Mouse (Mus musculus): ENCODE results near the gene Umod. TPM values are rescaled to one million over a fixed set of nuclear protein-coding genes. Genes with fewer than 3 reads are reported as not detected.

Umod gene
- total RNA-seq, 1 experiment = not detected

- Histone ChIP-seq H3K27ac (ENCODE audit: insufficient read depth, low read depth, low read length, poor library complexity, severe bottlenecking) (no peak overlapping the region), H3K4me3 (ENCODE audit: insufficient read depth in 1 of 2, low read depth in 1 of 2, low read length in 2 of 2, poor library complexity in 1 of 2, severe bottlenecking in 1 of 2) (no peak overlapping the region), H3K9me3 (ENCODE audit: control insufficient read depth, insufficient read depth, low read depth, low read length) (no peaks in the 10 kb centered on the region), H3K4me1 (ENCODE audit: control insufficient read depth in 2 of 2, insufficient read depth in 2 of 2, low read length in 2 of 2, poor library complexity in 1 of 2) (no peaks in the 10 kb centered on the region), H3K36me3 (ENCODE audit: control insufficient read depth, insufficient read depth, low read length, poor library complexity, severe bottlenecking) (no peaks in the 10 kb centered on the region), H3K9ac (ENCODE audit: insufficient read depth, low read depth, low read length, poor library complexity, severe bottlenecking) (no peak overlapping the region)
- in situ Hi-C loops (cut with MboI; ENCODE audit: low sequenced_read_pairs in 2 of 2, unreplicated experiment in 2 of 2) = no loop called here
- DNase-seq (ENCODE audit: low read depth, low spot score) = no peak
- no peak for TF ChIP-seq HCFC1 (IDR thresholded peaks at IDR 0.05; ENCODE audit: borderline replicate concordance, insufficient read depth, low read length)
- TF ChIP-seq CHD2 (IDR thresholded peaks at IDR 0.05; ENCODE audit: low read depth, low read length) = no peak
- no peak for TF ChIP-seq ZC3H11A (IDR thresholded peaks at IDR 0.05; ENCODE audit: borderline replicate concordance, low read depth, low read length)
- TF ChIP-seq MAFK (IDR thresholded peaks at IDR 0.05; ENCODE audit: insufficient read depth, low read depth, low read length) = no peak
- no peak for TF ChIP-seq ZNF384 (IDR thresholded peaks at IDR 0.05; ENCODE audit: low read depth, low read length)
Measured at GRCm38 (mm10) chr7:119525881-119526281, 46.8 kb upstream of the Umod start.

- in situ Hi-C loops (cut with MboI; ENCODE audit: low sequenced_read_pairs in 2 of 2, unreplicated experiment in 2 of 2) = no loop called here
- H3K9me3 ChIP-seq (ENCODE audit: control insufficient read depth, insufficient read depth, low read depth, low read length) = no peaks in the 10 kb centered on the region
- H3K4me1 ChIP-seq (ENCODE audit: control insufficient read depth in 2 of 2, insufficient read depth in 2 of 2, low read length in 2 of 2, poor library complexity in 1 of 2) = no peaks in the 10 kb centered on the region
- TF ChIP-seq HCFC1 (IDR thresholded peaks at IDR 0.05; ENCODE audit: borderline replicate concordance, insufficient read depth, low read length) (no peak), ZC3H11A (IDR thresholded peaks at IDR 0.05; ENCODE audit: borderline replicate concordance, low read depth, low read length) (no peak), ZNF384 (IDR thresholded peaks at IDR 0.05; ENCODE audit: low read depth, low read length) (no peak), CHD2 (IDR thresholded peaks at IDR 0.05; ENCODE audit: low read depth, low read length) (no peak), MAFK (IDR thresholded peaks at IDR 0.05; ENCODE audit: insufficient read depth, low read depth, low read length) (no peak)
- no peaks in the 10 kb centered on the region for H3K36me3 ChIP-seq (ENCODE audit: control insufficient read depth, insufficient read depth, low read length, poor library complexity, severe bottlenecking)
- H3K27ac ChIP-seq (ENCODE audit: insufficient read depth, low read depth, low read length, poor library complexity, severe bottlenecking) = no peak within 1 kb of the TSS
- DNase-seq (ENCODE audit: low read depth, low spot score) = no peak
- no peak within 1 kb of the TSS for H3K4me3 ChIP-seq (ENCODE audit: insufficient read depth in 1 of 2, low read depth in 1 of 2, low read length in 2 of 2, poor library complexity in 1 of 2, severe bottlenecking in 1 of 2)
- H3K9ac ChIP-seq (ENCODE audit: insufficient read depth, low read depth, low read length, poor library complexity, severe bottlenecking) = no peak within 1 kb of the TSS
Measured at GRCm38 (mm10) chr7:119523389-119523788, 44.3 kb upstream of the Umod start, which contains the start of gene Pdilt. Gene Pdilt (minus strand): TSS chr7:119523489.

GRCm38 (mm10) chr7:119522385-119522784 lies 43.3 kb upstream of the Umod start:
- no peak overlapping the region for H3K9ac ChIP-seq (ENCODE audit: insufficient read depth, low read depth, low read length, poor library complexity, severe bottlenecking)
- TF ChIP-seq HCFC1 (IDR thresholded peaks at IDR 0.05; ENCODE audit: borderline replicate concordance, insufficient read depth, low read length) (no peak), MAFK (IDR thresholded peaks at IDR 0.05; ENCODE audit: insufficient read depth, low read depth, low read length) (no peak), ZNF384 (IDR thresholded peaks at IDR 0.05; ENCODE audit: low read depth, low read length) (no peak), CHD2 (IDR thresholded peaks at IDR 0.05; ENCODE audit: low read depth, low read length) (no peak), ZC3H11A (IDR thresholded peaks at IDR 0.05; ENCODE audit: borderline replicate concordance, low read depth, low read length) (no peak)
- H3K9me3 ChIP-seq (ENCODE audit: control insufficient read depth, insufficient read depth, low read depth, low read length) = no peaks in the 10 kb centered on the region
- no peak for DNase-seq (ENCODE audit: low read depth, low spot score)
- H3K36me3 ChIP-seq (ENCODE audit: control insufficient read depth, insufficient read depth, low read length, poor library complexity, severe bottlenecking) = no peaks in the 10 kb centered on the region
- no peak overlapping the region for H3K27ac ChIP-seq (ENCODE audit: insufficient read depth, low read depth, low read length, poor library complexity, severe bottlenecking)
- no peaks in the 10 kb centered on the region for H3K4me1 ChIP-seq (ENCODE audit: control insufficient read depth in 2 of 2, insufficient read depth in 2 of 2, low read length in 2 of 2, poor library complexity in 1 of 2)
- in situ Hi-C loops (cut with MboI; ENCODE audit: low sequenced_read_pairs in 2 of 2, unreplicated experiment in 2 of 2) = no loop called here
- no peak overlapping the region for H3K4me3 ChIP-seq (ENCODE audit: insufficient read depth in 1 of 2, low read depth in 1 of 2, low read length in 2 of 2, poor library complexity in 1 of 2, severe bottlenecking in 1 of 2)

GRCm38 (mm10) chr7:119521816-119522215 lies 42.7 kb upstream of the Umod start:
- Histone ChIP-seq H3K9me3 (ENCODE audit: control insufficient read depth, insufficient read depth, low read depth, low read length) (no peaks in the 10 kb centered on the region), H3K36me3 (ENCODE audit: control insufficient read depth, insufficient read depth, low read length, poor library complexity, severe bottlenecking) (no peaks in the 10 kb centered on the region), H3K4me1 (ENCODE audit: control insufficient read depth in 2 of 2, insufficient read depth in 2 of 2, low read length in 2 of 2, poor library complexity in 1 of 2) (no peaks in the 10 kb centered on the region), H3K27ac (ENCODE audit: insufficient read depth, low read depth, low read length, poor library complexity, severe bottlenecking) (no peak overlapping the region), H3K4me3 (ENCODE audit: insufficient read depth in 1 of 2, low read depth in 1 of 2, low read length in 2 of 2, poor library complexity in 1 of 2, severe bottlenecking in 1 of 2) (no peak overlapping the region), H3K9ac (ENCODE audit: insufficient read depth, low read depth, low read length, poor library complexity, severe bottlenecking) (no peak overlapping the region)
- no peak for DNase-seq (ENCODE audit: low read depth, low spot score)
- in situ Hi-C loops (cut with MboI; ENCODE audit: low sequenced_read_pairs in 2 of 2, unreplicated experiment in 2 of 2) = no loop called here
- TF ChIP-seq ZC3H11A (IDR thresholded peaks at IDR 0.05; ENCODE audit: borderline replicate concordance, low read depth, low read length) (no peak), ZNF384 (IDR thresholded peaks at IDR 0.05; ENCODE audit: low read depth, low read length) (no peak), CHD2 (IDR thresholded peaks at IDR 0.05; ENCODE audit: low read depth, low read length) (no peak), HCFC1 (IDR thresholded peaks at IDR 0.05; ENCODE audit: borderline replicate concordance, insufficient read depth, low read length) (no peak), MAFK (IDR thresholded peaks at IDR 0.05; ENCODE audit: insufficient read depth, low read depth, low read length) (no peak)

- H3K9me3 ChIP-seq (ENCODE audit: control insufficient read depth, insufficient read depth, low read depth, low read length) = no peaks in the 10 kb centered on the region
- no peak overlapping the region for H3K4me3 ChIP-seq (ENCODE audit: insufficient read depth in 1 of 2, low read depth in 1 of 2, low read length in 2 of 2, poor library complexity in 1 of 2, severe bottlenecking in 1 of 2)
- no peak overlapping the region for H3K9ac ChIP-seq (ENCODE audit: insufficient read depth, low read depth, low read length, poor library complexity, severe bottlenecking)
- peak; percentile 53 for DNase-seq (ENCODE audit: low read depth, low spot score)
- in situ Hi-C loops (cut with MboI; ENCODE audit: low sequenced_read_pairs in 2 of 2, unreplicated experiment in 2 of 2) = loop anchor here in 1 of 2 experiments (10.0 kb wide), 1 partner anchor 505 kb away; no protein-coding TSS in a partner anchor
- no peak overlapping the region for H3K27ac ChIP-seq (ENCODE audit: insufficient read depth, low read depth, low read length, poor library complexity, severe bottlenecking)
- H3K4me1 ChIP-seq (ENCODE audit: control insufficient read depth in 2 of 2, insufficient read depth in 2 of 2, low read length in 2 of 2, poor library complexity in 1 of 2) = no peaks in the 10 kb centered on the region
- H3K36me3 ChIP-seq (ENCODE audit: control insufficient read depth, insufficient read depth, low read length, poor library complexity, severe bottlenecking) = no peaks in the 10 kb centered on the region
- TF ChIP-seq ZNF384 (IDR thresholded peaks at IDR 0.05; ENCODE audit: low read depth, low read length) (no peak), CHD2 (IDR thresholded peaks at IDR 0.05; ENCODE audit: low read depth, low read length) (no peak), ZC3H11A (IDR thresholded peaks at IDR 0.05; ENCODE audit: borderline replicate concordance, low read depth, low read length) (no peak)
Measured at GRCm38 (mm10) chr7:119519654-119520053, 40.6 kb upstream of the Umod start.
